Mouse (Mus musculus) MEL-GATA-1-ER (cell line): ENCODE data around the gene Tcaf2.

Source experiments
- DNase-seq: peaks from one replicate; pipeline ENCODE4 v3.0.0-alpha.2; 2012; ENCODE audit warnings: low read depth; ENCODE audit errors: extremely low read depth

The Tcaf2 gene

GRCm38 (mm10) chr6:42644912-42645549 is at the start of gene Tcaf2:
TSS of gene Tcaf2 (minus strand) at chr6:42645254.
- no peak for DNase-seq

GRCm38 (mm10) chr6:42692517-42693190 is 47.6 kb upstream of the Tcaf2 start:
- DNase-seq = no peak

- DNase-seq = no peak
Measured at GRCm38 (mm10) chr6:42692154-42692516, 47.1 kb upstream of the Tcaf2 start.

- DNase-seq = no peak
Measured at GRCm38 (mm10) chr6:42689761-42690160, 44.7 kb upstream of the Tcaf2 start.

GRCm38 (mm10) chr6:42687907-42688306 is 42.9 kb upstream of the Tcaf2 start:
- DNase-seq = no peak

- DNase-seq = no peak
Measured at GRCm38 (mm10) chr6:42680077-42680476, 35.0 kb upstream of the Tcaf2 start.

GRCm38 (mm10) chr6:42676011-42676410 is 31.0 kb upstream of the Tcaf2 start:
- DNase-seq = no peak

GRCm38 (mm10) chr6:42671767-42672166 is 26.7 kb upstream of the Tcaf2 start:
- DNase-seq = no peak

GRCm38 (mm10) chr6:42667722-42668121 is 22.7 kb upstream of the Tcaf2 start:
- DNase-seq = no peak

- no peak for DNase-seq
Measured at GRCm38 (mm10) chr6:42661739-42662138, 16.7 kb upstream of the Tcaf2 start.

- no peak for DNase-seq
Measured at GRCm38 (mm10) chr6:42634393-42634792, 10.7 kb downstream of the Tcaf2 start.

GRCm38 (mm10) chr6:42631395-42631794 is 13.7 kb downstream of the Tcaf2 start:
- no peak for DNase-seq

GRCm38 (mm10) chr6:42616904-42617303 is 28.1 kb downstream of the Tcaf2 start:
- no peak for DNase-seq

GRCm38 (mm10) chr6:42612218-42612617 is 32.8 kb downstream of the Tcaf2 start:
- DNase-seq = no peak

GRCm38 (mm10) chr6:42610954-42611522 is 34.0 kb downstream of the Tcaf2 start:
- no peak for DNase-seq

- no peak for DNase-seq
Measured at GRCm38 (mm10) chr6:42597592-42597991, 47.5 kb downstream of the Tcaf2 start, which contains the start of gene Tcaf3. TSS of gene Tcaf3 (minus strand) at chr6:42597692.

GRCm38 (mm10) chr6:42593138-42593882 is 51.7 kb downstream of the Tcaf2 start:
- DNase-seq = no peak

GRCm38 (mm10) chr6:42586569-42586968 is 58.5 kb downstream of the Tcaf2 start:
- no peak for DNase-seq

- DNase-seq = no peak
Measured at GRCm38 (mm10) chr6:42583488-42583872, 61.6 kb downstream of the Tcaf2 start.

- no peak for DNase-seq
Measured at GRCm38 (mm10) chr6:42582741-42583487, 62.1 kb downstream of the Tcaf2 start.

- no peak for DNase-seq
Measured at GRCm38 (mm10) chr6:42578678-42579077, 66.4 kb downstream of the Tcaf2 start.
